ENCODE assay signal across 7 mouse cellular contexts in the genomic region with DNA sequence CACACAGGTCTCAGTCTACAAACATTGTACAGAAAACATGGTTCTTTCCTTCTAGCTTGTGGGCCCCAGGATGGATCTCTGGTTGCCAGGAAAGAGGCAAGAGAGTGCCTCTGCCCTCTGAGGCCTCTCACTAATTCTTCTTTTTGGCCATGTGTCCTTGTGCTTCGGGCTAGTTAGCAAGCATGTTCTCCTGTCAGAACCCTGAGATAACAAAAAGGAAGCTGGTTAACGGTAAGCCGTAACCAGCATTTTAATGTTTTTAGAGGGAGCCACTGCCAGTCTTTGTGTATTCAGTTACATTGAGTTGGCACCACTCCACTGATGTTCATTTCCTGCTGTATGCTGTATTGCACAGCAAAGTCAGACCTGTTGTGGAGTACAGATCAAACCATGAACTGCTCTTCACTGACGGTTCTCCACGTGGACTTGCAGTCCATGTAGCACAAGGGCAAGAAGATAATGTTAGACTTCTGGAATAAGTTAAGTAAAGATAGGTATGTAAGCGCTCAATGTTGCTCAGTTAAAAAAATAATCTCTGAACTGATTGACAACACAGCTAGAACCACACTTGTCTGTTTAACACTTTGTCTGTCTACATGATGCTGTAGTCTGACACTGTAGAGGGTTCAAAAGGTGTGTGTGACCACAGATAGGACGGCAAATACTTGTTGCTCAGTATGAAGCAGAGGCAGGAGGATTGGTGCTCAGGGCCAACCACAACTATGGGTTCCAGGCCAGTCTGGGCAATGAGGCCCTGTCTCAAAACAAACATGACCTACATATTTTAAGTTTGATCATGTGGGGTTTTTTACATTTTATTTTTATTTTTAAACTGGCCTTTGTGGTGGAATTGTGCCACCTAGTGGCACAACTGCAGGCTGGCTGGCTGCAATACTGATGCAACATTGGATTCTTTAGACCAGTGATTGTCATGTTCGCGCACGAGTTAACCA. TPM values are rescaled to one million over a fixed set of nuclear protein-coding genes. Genes with fewer than 3 reads are reported as not detected.
DNase-seq lines count a peak whose midpoint lies in the region; ATAC-seq and TF ChIP-seq lines count a peak whose summit lies in the region.

No protein-coding gene starts in this region.

- TF ChIP-seq CTCF in liver, embryonic 14.5 days (IDR thresholded peaks at IDR 0.05; ENCODE audit: low read depth): peak; percentile 71
- peak; percentile 94 for TF ChIP-seq CTCF in Patski (IDR thresholded peaks at IDR 0.05)
- TF ChIP-seq CTCF in intestine, postnatal 0 days (IDR thresholded peaks at IDR 0.05; ENCODE audit: low read depth): peak; percentile 84

- no peak overlapping the region for H3K4me3 ChIP-seq in liver, embryonic 14.5 days (ENCODE audit: insufficient read depth in 1 of 2, low read depth in 2 of 2, low read length in 2 of 2)
- H3K4me3 ChIP-seq in liver, embryonic 11.5 days (ENCODE audit: low read depth, low read length): no peak overlapping the region
- no peak overlapping the region for H3K4me3 ChIP-seq in embryonic facial prominence, embryonic 12.5 days
- H3K4me3 ChIP-seq in intestine, postnatal 0 days (ENCODE audit: low read depth, low read length): no peak overlapping the region

- no peak overlapping the region for H3K9ac ChIP-seq in liver, embryonic 14.5 days (replicated peaks)
- no peak overlapping the region for H3K9ac ChIP-seq in liver, embryonic 11.5 days (ENCODE audit: low read depth, low read length)
- H3K9ac ChIP-seq in embryonic facial prominence, embryonic 12.5 days: no peak overlapping the region
- H3K9ac ChIP-seq in intestine, postnatal 0 days (ENCODE audit: low read depth, low read length): no peak overlapping the region

- H3K4me2 ChIP-seq in liver, embryonic 14.5 days (ENCODE audit: low read depth): no peak overlapping the region
- no peak overlapping the region for H3K4me2 ChIP-seq in liver, embryonic 11.5 days
- no peak overlapping the region for H3K4me2 ChIP-seq in embryonic facial prominence, embryonic 12.5 days (replicated peaks)
- H3K4me2 ChIP-seq in intestine, postnatal 0 days (replicated peaks; ENCODE audit: low read depth): no peak overlapping the region

- TF ChIP-seq EP300 in liver, embryonic 14.5 days (IDR thresholded peaks at IDR 0.05; ENCODE audit: low read depth): no peak

- no peaks in the 10 kb centered on the region for H3K9me3 ChIP-seq in liver, embryonic 14.5 days (ENCODE audit: control insufficient read depth, low read length)
- no peaks in the 10 kb centered on the region for H3K9me3 ChIP-seq in liver, embryonic 11.5 days (ENCODE audit: control insufficient read depth, low read length)
- H3K9me3 ChIP-seq in embryonic facial prominence, embryonic 12.5 days: no peaks in the 10 kb centered on the region
- H3K9me3 ChIP-seq in intestine, postnatal 0 days (ENCODE audit: control insufficient read depth): no peaks in the 10 kb centered on the region

- H3K27me3 ChIP-seq in liver, embryonic 14.5 days (ENCODE audit: control insufficient read depth, insufficient read depth, low read length): no peaks in the 10 kb centered on the region
- no peaks in the 10 kb centered on the region for H3K27me3 ChIP-seq in liver, embryonic 11.5 days (replicated peaks; ENCODE audit: control insufficient read depth, insufficient read depth, low read length)
- no peaks in the 10 kb centered on the region for H3K27me3 ChIP-seq in Patski
- H3K27me3 ChIP-seq in embryonic facial prominence, embryonic 12.5 days: no peaks in the 10 kb centered on the region
- no peaks in the 10 kb centered on the region for H3K27me3 ChIP-seq in intestine, postnatal 0 days (replicated peaks; ENCODE audit: control insufficient read depth, insufficient read depth, low read length)

- ATAC-seq in liver, embryonic 14.5 days (ENCODE audit: insufficient read depth): no peak
- no peak for ATAC-seq in liver, embryonic 11.5 days (replicated peaks; ENCODE audit: low FRiP score)
- no peak for ATAC-seq in Patski
- no peak for ATAC-seq in embryonic facial prominence, embryonic 12.5 days (ENCODE audit: insufficient number of reproducible peaks, insufficient read depth, low FRiP score, low TSS enrichment)
- no peak for ATAC-seq in intestine, postnatal 0 days

- H3K36me3 ChIP-seq in liver, embryonic 14.5 days (replicated peaks; ENCODE audit: control insufficient read depth, insufficient read depth, low read depth): no peaks in the 10 kb centered on the region
- H3K36me3 ChIP-seq in liver, embryonic 11.5 days (ENCODE audit: control insufficient read depth, insufficient read depth, low read length): peaks cover 4% of the 10 kb centered on the region; the same call in 1 of the 2 replicates
- H3K36me3 ChIP-seq in embryonic facial prominence, embryonic 12.5 days: peaks cover 20% of the 10 kb centered on the region
- peaks cover 21% of the 10 kb centered on the region for H3K36me3 ChIP-seq in intestine, postnatal 0 days (ENCODE audit: control insufficient read depth, insufficient read depth)

- POLR2A ChIA-PET in Patski (lab: Charles Lee): interaction anchor here (1.3 kb wide), 1 partner anchor 53 kb away, joined by 3 read pairs; the partner anchor contains the start of gene Ncoa3

- no peak for DNase-seq in liver, embryonic 14.5 days (ENCODE audit: low read depth in 3 of 3, low spot score in 3 of 3)
- no peak for DNase-seq in liver, embryonic 11.5 days (ENCODE audit: low spot score)
- no peak for DNase-seq in Patski (ENCODE audit: low read depth, low spot score)
- peak; percentile 48 for DNase-seq in mesoderm, embryonic 11.5 days (ENCODE audit: low read depth, low spot score)
- no peak for DNase-seq in left cerebral cortex, postnatal 4 days

- in situ Hi-C loops in Patski (cut with MboI; ENCODE audit: low pct_unique_long_range_greater_than_20kb): no loop called here

- CTCF ChIA-PET in Patski (lab: Charles Lee): interaction anchor here (0.6 to 2.8 kb wide), 12 partner anchors 9 to 236 kb away, joined by 3 to 8 read pairs (median 3); no protein-coding TSS in a partner anchor

- WGBS in liver, embryonic 14.5 days (ENCODE audit: insufficient replicate concordance): 29% methylated on average over 10 of the region's 10 CpGs
- 52% methylated on average over 10 of the region's 10 CpGs for WGBS in liver, embryonic 11.5 days
- 60% methylated on average over 10 of the region's 10 CpGs for WGBS in embryonic facial prominence, embryonic 12.5 days
- WGBS in intestine, postnatal 0 days: 60% methylated on average over 10 of the region's 10 CpGs

- intact Hi-C loops in left cerebral cortex, postnatal 4 days (cut with DNase I): loop anchor here (10.0 kb wide), 2 partner anchors 231 to 521 kb away; no protein-coding TSS in a partner anchor

- H3K27ac ChIP-seq in liver, embryonic 14.5 days: no peak overlapping the region
- no peak overlapping the region for H3K27ac ChIP-seq in liver, embryonic 11.5 days (ENCODE audit: low read depth, low read length)
- H3K27ac ChIP-seq in embryonic facial prominence, embryonic 12.5 days: peak overlapping the region; percentile 47; the same call in 1 of the 2 replicates
- no peak overlapping the region for H3K27ac ChIP-seq in intestine, postnatal 0 days (ENCODE audit: low read depth, low read length)

- peaks cover 0 to 16% of the 10 kb centered on the region in 2 experiments; a peak in 2 of 4 replicates for H3K4me1 ChIP-seq in liver, embryonic 14.5 days (replicated peaks; ENCODE audit: control insufficient read depth in 2 of 2, insufficient read depth in 2 of 2, low read length in 1 of 2)
- H3K4me1 ChIP-seq in liver, embryonic 11.5 days (replicated peaks; ENCODE audit: control insufficient read depth, insufficient read depth, low read length): peaks cover 22% of the 10 kb centered on the region
- H3K4me1 ChIP-seq in embryonic facial prominence, embryonic 12.5 days: peaks cover 40% of the 10 kb centered on the region
- H3K4me1 ChIP-seq in intestine, postnatal 0 days (replicated peaks; ENCODE audit: control insufficient read depth, insufficient read depth, low read length): 0 out of 2 replicates have a peak, but pooled peaks cover 4% of the 10 kb centered on the region

RNA-seq across cellular contexts. Expression of gene Ncoa3, which starts 53.4 kb away (rescaled TPM):
- 4.3 and 4.4 TPM in 2 replicates for polyA plus RNA-seq in liver, embryonic 14.5 days (2012; rRNA removed)
- polyA plus RNA-seq in liver, embryonic 14.5 days (2014; fragmentation: Nextera tagmentation; extraction: Ambion mirVana): 3.3 and 3.7 TPM in 2 replicates
- 15.2 and 16.6 TPM in 2 replicates for polyA plus RNA-seq in liver, embryonic 11.5 days (2014; fragmentation: Nextera tagmentation; extraction: Ambion mirVana)
- 22.5 TPM for polyA plus RNA-seq in Patski (2021)
- 16.6 and 17.4 TPM in 2 replicates for polyA plus RNA-seq in embryonic facial prominence, embryonic 12.5 days (2016; fragmentation: Nextera tagmentation; extraction: Ambion mirVana)
- 4.7 and 5.7 TPM in 2 replicates for polyA plus RNA-seq in intestine, postnatal 0 days (2015; fragmentation: Nextera tagmentation; extraction: Ambion mirVana)
- 10 to 100 TPM; 36.0 to 41.3 TPM for total RNA-seq in left cerebral cortex, postnatal 4 days (2021)
